Mouse (Mus musculus): Measurements from ENCODE around the gene Spns2. TPM values are rescaled to one million over a fixed set of nuclear protein-coding genes. Genes with fewer than 3 reads are reported as not detected.

Spns2 gene
- polyA plus RNA-seq, 1 experiment from 2014 or later: 3.0 TPM

- H3K9ac ChIP-seq (replicated peaks; ENCODE audit: low read depth, low read length): no peak overlapping the region
- 71% methylated on average over 11 of the region's 11 CpGs for WGBS
Measured at GRCm38 (mm10) chr11:72485960-72486359, 3.7 kb downstream of the Spns2 start.

GRCm38 (mm10) chr11:72485157-72485556, 4.5 kb downstream of the Spns2 start:
- Histone ChIP-seq H3K27me3 (ENCODE audit: control insufficient read depth, insufficient read depth, low read length) (peaks cover 14% of the 10 kb centered on the region; the same call in 1 of the 2 replicates), H3K27ac (ENCODE audit: low read length) (no peak overlapping the region), H3K4me1 (ENCODE audit: control insufficient read depth, insufficient read depth, low read length) (peaks cover 9% of the 10 kb centered on the region; the same call in 1 of the 2 replicates), H3K4me3 (ENCODE audit: low read depth, low read length) (no peak overlapping the region), H3K36me3 (ENCODE audit: control insufficient read depth, insufficient read depth, low read length) (no peaks in the 10 kb centered on the region), H3K9me3 (ENCODE audit: control insufficient read depth, low read depth, low read length) (no peaks in the 10 kb centered on the region), H3K9ac (replicated peaks; ENCODE audit: low read depth, low read length) (no peak overlapping the region), H3K4me2 (replicated peaks; ENCODE audit: low read depth, low read length) (no peak overlapping the region)
- 66% methylated on average over 5 of the region's 5 CpGs for WGBS
- ATAC-seq (ENCODE audit: insufficient number of reproducible peaks, insufficient read depth, low FRiP score, low read depth): no peak

More at GRCm38 (mm10) chr11:72485960-72486359, 3.7 kb downstream of the Spns2 start:
- Histone ChIP-seq H3K36me3 (ENCODE audit: control insufficient read depth, insufficient read depth, low read length) (no peaks in the 10 kb centered on the region), H3K4me3 (ENCODE audit: low read depth, low read length) (no peak overlapping the region), H3K4me2 (replicated peaks; ENCODE audit: low read depth, low read length) (no peak overlapping the region), H3K27ac (ENCODE audit: low read length) (no peak overlapping the region), H3K9me3 (ENCODE audit: control insufficient read depth, low read depth, low read length) (no peaks in the 10 kb centered on the region), H3K4me1 (ENCODE audit: control insufficient read depth, insufficient read depth, low read length) (peaks cover 9% of the 10 kb centered on the region; the same call in 1 of the 2 replicates), H3K27me3 (ENCODE audit: control insufficient read depth, insufficient read depth, low read length) (peaks cover 14% of the 10 kb centered on the region; the same call in 1 of the 2 replicates)
- ATAC-seq (ENCODE audit: insufficient number of reproducible peaks, insufficient read depth, low FRiP score, low read depth): no peak

- Histone ChIP-seq H3K4me3 (ENCODE audit: low read depth, low read length) (no peak overlapping the region), H3K27ac (ENCODE audit: low read length) (no peak overlapping the region), H3K9me3 (ENCODE audit: control insufficient read depth, low read depth, low read length) (no peaks in the 10 kb centered on the region), H3K4me2 (replicated peaks; ENCODE audit: low read depth, low read length) (no peak overlapping the region), H3K9ac (replicated peaks; ENCODE audit: low read depth, low read length) (no peak overlapping the region), H3K36me3 (ENCODE audit: control insufficient read depth, insufficient read depth, low read length) (no peaks in the 10 kb centered on the region), H3K27me3 (ENCODE audit: control insufficient read depth, insufficient read depth, low read length) (peaks cover 14% of the 10 kb centered on the region; the same call in 1 of the 2 replicates), H3K4me1 (ENCODE audit: control insufficient read depth, insufficient read depth, low read length) (peaks cover 9% of the 10 kb centered on the region; the same call in 1 of the 2 replicates)
- ATAC-seq (ENCODE audit: insufficient number of reproducible peaks, insufficient read depth, low FRiP score, low read depth): no peak
- WGBS: 45% methylated on average over 6 of the region's 6 CpGs
Measured at GRCm38 (mm10) chr11:72484549-72484948, 5.2 kb downstream of the Spns2 start.

GRCm38 (mm10) chr11:72481952-72482351, 7.8 kb downstream of the Spns2 start:
- H3K36me3 ChIP-seq (ENCODE audit: control insufficient read depth, insufficient read depth, low read length): no peaks in the 10 kb centered on the region
- no peak overlapping the region for H3K4me3 ChIP-seq (ENCODE audit: low read depth, low read length)
- 0 out of 2 replicates have a peak, but pooled peaks cover 3% of the 10 kb centered on the region for H3K4me1 ChIP-seq (ENCODE audit: control insufficient read depth, insufficient read depth, low read length)
- H3K27ac ChIP-seq (ENCODE audit: low read length): no peak overlapping the region
- H3K9ac ChIP-seq (replicated peaks; ENCODE audit: low read depth, low read length): no peak overlapping the region
- no peaks in the 10 kb centered on the region for H3K9me3 ChIP-seq (ENCODE audit: control insufficient read depth, low read depth, low read length)
- WGBS: 69% methylated on average over 4 of the region's 4 CpGs
- no peak overlapping the region for H3K4me2 ChIP-seq (replicated peaks; ENCODE audit: low read depth, low read length)
- ATAC-seq (ENCODE audit: insufficient number of reproducible peaks, insufficient read depth, low FRiP score, low read depth): no peak
- H3K27me3 ChIP-seq (ENCODE audit: control insufficient read depth, insufficient read depth, low read length): no peaks in the 10 kb centered on the region

- ATAC-seq (ENCODE audit: insufficient number of reproducible peaks, insufficient read depth, low FRiP score, low read depth): no peak
- Histone ChIP-seq H3K27me3 (ENCODE audit: control insufficient read depth, insufficient read depth, low read length) (no peaks in the 10 kb centered on the region), H3K27ac (ENCODE audit: low read length) (no peak overlapping the region), H3K36me3 (ENCODE audit: control insufficient read depth, insufficient read depth, low read length) (no peaks in the 10 kb centered on the region), H3K4me1 (ENCODE audit: control insufficient read depth, insufficient read depth, low read length) (0 out of 2 replicates have a peak, but pooled peaks cover 6% of the 10 kb centered on the region), H3K4me2 (replicated peaks; ENCODE audit: low read depth, low read length) (no peak overlapping the region), H3K9ac (replicated peaks; ENCODE audit: low read depth, low read length) (no peak overlapping the region), H3K9me3 (ENCODE audit: control insufficient read depth, low read depth, low read length) (no peaks in the 10 kb centered on the region), H3K4me3 (ENCODE audit: low read depth, low read length) (no peak overlapping the region)
- WGBS: 78% methylated on average over 5 of the region's 5 CpGs
Measured at GRCm38 (mm10) chr11:72481313-72481712, 8.4 kb downstream of the Spns2 start.

- Histone ChIP-seq H3K36me3 (ENCODE audit: control insufficient read depth, insufficient read depth, low read length) (no peaks in the 10 kb centered on the region), H3K4me2 (replicated peaks; ENCODE audit: low read depth, low read length) (no peak overlapping the region), H3K4me1 (ENCODE audit: control insufficient read depth, insufficient read depth, low read length) (0 out of 2 replicates have a peak, but pooled peaks cover 10% of the 10 kb centered on the region), H3K27me3 (ENCODE audit: control insufficient read depth, insufficient read depth, low read length) (no peaks in the 10 kb centered on the region), H3K9ac (replicated peaks; ENCODE audit: low read depth, low read length) (no peak overlapping the region), H3K27ac (ENCODE audit: low read length) (no peak overlapping the region), H3K4me3 (ENCODE audit: low read depth, low read length) (no peak overlapping the region), H3K9me3 (ENCODE audit: control insufficient read depth, low read depth, low read length) (no peaks in the 10 kb centered on the region)
- ATAC-seq (ENCODE audit: insufficient number of reproducible peaks, insufficient read depth, low FRiP score, low read depth): no peak
- 80% methylated on average over 2 of the region's 2 CpGs for WGBS
Measured at GRCm38 (mm10) chr11:72479499-72479898, 10.2 kb downstream of the Spns2 start.

- WGBS: 58% methylated on average over 6 of the region's 6 CpGs
- H3K36me3 ChIP-seq (ENCODE audit: control insufficient read depth, insufficient read depth, low read length): no peaks in the 10 kb centered on the region
- H3K4me1 ChIP-seq (ENCODE audit: control insufficient read depth, insufficient read depth, low read length): 0 out of 2 replicates have a peak, but pooled peaks cover 10% of the 10 kb centered on the region
- no peak overlapping the region for H3K9ac ChIP-seq (replicated peaks; ENCODE audit: low read depth, low read length)
- no peaks in the 10 kb centered on the region for H3K27me3 ChIP-seq (ENCODE audit: control insufficient read depth, insufficient read depth, low read length)
- H3K27ac ChIP-seq (ENCODE audit: low read length): no peak overlapping the region
- no peak for ATAC-seq (ENCODE audit: insufficient number of reproducible peaks, insufficient read depth, low FRiP score, low read depth)
- no peak overlapping the region for H3K4me2 ChIP-seq (replicated peaks; ENCODE audit: low read depth, low read length)
- H3K9me3 ChIP-seq (ENCODE audit: control insufficient read depth, low read depth, low read length): no peaks in the 10 kb centered on the region
- H3K4me3 ChIP-seq (ENCODE audit: low read depth, low read length): no peak overlapping the region
Measured at GRCm38 (mm10) chr11:72478228-72478627, 11.5 kb downstream of the Spns2 start.

- Histone ChIP-seq H3K4me1 (ENCODE audit: control insufficient read depth, insufficient read depth, low read length) (0 out of 2 replicates have a peak, but pooled peaks cover 10% of the 10 kb centered on the region), H3K27ac (ENCODE audit: low read length) (no peak overlapping the region), H3K36me3 (ENCODE audit: control insufficient read depth, insufficient read depth, low read length) (no peaks in the 10 kb centered on the region), H3K27me3 (ENCODE audit: control insufficient read depth, insufficient read depth, low read length) (no peaks in the 10 kb centered on the region), H3K9me3 (ENCODE audit: control insufficient read depth, low read depth, low read length) (no peaks in the 10 kb centered on the region), H3K9ac (replicated peaks; ENCODE audit: low read depth, low read length) (no peak overlapping the region), H3K4me3 (ENCODE audit: low read depth, low read length) (no peak overlapping the region), H3K4me2 (replicated peaks; ENCODE audit: low read depth, low read length) (no peak overlapping the region)
- WGBS: 88% methylated on average over 1 of the region's 1 CpGs
- no peak for ATAC-seq (ENCODE audit: insufficient number of reproducible peaks, insufficient read depth, low FRiP score, low read depth)
Measured at GRCm38 (mm10) chr11:72477653-72478052, 12.1 kb downstream of the Spns2 start.

GRCm38 (mm10) chr11:72477182-72477581, 12.5 kb downstream of the Spns2 start:
- no peak overlapping the region for H3K27ac ChIP-seq (ENCODE audit: low read length)
- H3K36me3 ChIP-seq (ENCODE audit: control insufficient read depth, insufficient read depth, low read length): no peaks in the 10 kb centered on the region
- no peak overlapping the region for H3K4me2 ChIP-seq (replicated peaks; ENCODE audit: low read depth, low read length)
- H3K27me3 ChIP-seq (ENCODE audit: control insufficient read depth, insufficient read depth, low read length): no peaks in the 10 kb centered on the region
- H3K9ac ChIP-seq (replicated peaks; ENCODE audit: low read depth, low read length): no peak overlapping the region
- WGBS: 35% methylated on average over 5 of the region's 5 CpGs
- no peak for ATAC-seq (ENCODE audit: insufficient number of reproducible peaks, insufficient read depth, low FRiP score, low read depth)
- H3K9me3 ChIP-seq (ENCODE audit: control insufficient read depth, low read depth, low read length): no peaks in the 10 kb centered on the region
- H3K4me1 ChIP-seq (ENCODE audit: control insufficient read depth, insufficient read depth, low read length): 0 out of 2 replicates have a peak, but pooled peaks cover 10% of the 10 kb centered on the region
- no peak overlapping the region for H3K4me3 ChIP-seq (ENCODE audit: low read depth, low read length)
